Mouse (Mus musculus) bone marrow macrophage, adult 2 months (primary cell): ENCODE data around the gene Il6ra.

Experiments used
- CTCF ChIP-seq: IDR thresholded peaks from 2 replicates; pipeline ENCODE4 v1.5.1; 2012; ENCODE audit warnings: low read depth, mild to moderate bottlenecking, low read length, moderate library complexity
- POLR2A ChIP-seq: IDR thresholded peaks from 2 replicates; pipeline ENCODE4 v1.6.1; 2012; ENCODE audit warnings: mild to moderate bottlenecking, low read depth, low read length, borderline replicate concordance

DNA sequence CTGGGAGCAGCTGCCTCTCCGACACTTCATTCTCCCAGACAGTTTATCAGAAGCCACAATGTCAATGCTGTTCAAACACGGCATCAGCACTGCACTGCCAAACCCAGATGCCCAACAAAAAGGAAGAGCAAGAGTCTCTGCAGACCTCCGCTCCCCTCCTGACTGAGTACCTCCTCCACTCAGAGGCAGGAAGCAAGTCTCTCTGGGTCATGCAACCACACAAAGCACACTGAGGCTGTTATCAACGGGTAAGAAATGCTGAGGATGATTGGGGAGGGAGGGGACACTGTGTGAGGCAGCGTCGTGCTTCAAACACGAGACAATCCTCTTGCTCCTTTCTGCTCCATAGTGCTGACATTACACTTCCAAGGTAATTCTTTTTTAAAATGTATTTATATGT, 93.1 kb downstream of the Il6ra start:
- no peak for TF ChIP-seq CTCF
- TF ChIP-seq POLR2A, result no peak
